Mouse (Mus musculus) inflammation-experienced regulatory T-cells (primary cell): ENCODE data around the gene Prox2. TPM values are rescaled to one million over a fixed set of nuclear protein-coding genes. Genes with fewer than 3 reads are reported as not detected.

Experiments used
- polyA plus RNA-seq, 2 experiments: library from polyadenylated mRNA; unstranded; fragments of 100-300 nt; shearing (Covaris generic); gene quantifications; one replicate each; pipeline ENCODE4 v1.2.1; 2017

The Prox2 gene
- 1 to 10 TPM; 4.9 to 6.6 TPM for polyA plus RNA-seq

GRCm38 (mm10) chr12:85110698-85111592 is at the start of gene Prox2, which contains the start of gene Dlst:
TSS of gene Prox2 (minus strand) at chr12:85110759.
TSS of gene Dlst (plus strand) at chr12:85110833.

GRCm38 (mm10) chr12:85151002-85151774 is 40.6 kb upstream of the Prox2 start, which contains the start of gene Rps6kl1:
TSS of gene Rps6kl1 (minus strand) at chr12:85151264.

Other genes with a start within 250 kb of the Prox2 start
- under 1 TPM in 1 of 2 experiments, not detected in 1; 0.20 TPM for gene Ltbp2, start 234.2 kb downstream of the Prox2 start, polyA plus RNA-seq
- 100 to 1,000 TPM; 117 to 119 TPM for gene Fcf1, start 139.9 kb downstream of the Prox2 start, polyA plus RNA-seq
- 10 to 100 TPM; 39.3 to 42.5 TPM for gene Arel1, start 139.9 kb downstream of the Prox2 start, polyA plus RNA-seq
- 10 to 100 TPM; 26.3 to 34.8 TPM for gene Ylpm1, start 114.4 kb downstream of the Prox2 start, polyA plus RNA-seq
- gene Dlst, start 74 bp upstream of the Prox2 start, polyA plus RNA-seq, result 100 to 1,000 TPM in 1 of 2 experiments, 10 to 100 TPM in 1; 96.3 to 110 TPM
- 1 to 10 TPM in 1 of 2 experiments, under 1 TPM in 1; 0.53 to 1.4 TPM for gene Rps6kl1, start 40.5 kb upstream of the Prox2 start, polyA plus RNA-seq
- under 1 TPM in 1 of 2 experiments, not detected in 1; 0.59 TPM for gene Pgf, start 67.0 kb upstream of the Prox2 start, polyA plus RNA-seq
- gene Eif2b2, start 108.7 kb upstream of the Prox2 start, polyA plus RNA-seq, result 100 to 1,000 TPM; 102 to 115 TPM
- 10 to 100 TPM in 1 of 2 experiments, 1 to 10 TPM in 1; 9.0 to 11.1 TPM for gene Mlh3, start 159.8 kb upstream of the Prox2 start, polyA plus RNA-seq
- 10 to 100 TPM; 46.4 to 92.5 TPM for gene Acyp1, start 177.7 kb upstream of the Prox2 start, polyA plus RNA-seq
- gene Zc2hc1c, start 177.8 kb upstream of the Prox2 start, polyA plus RNA-seq, result under 1 TPM in 1 of 2 experiments, not detected in 1; 0.58 TPM
- gene Nek9, start 228.6 kb upstream of the Prox2 start, polyA plus RNA-seq, result 10 to 100 TPM; 26.4 to 32.2 TPM